Mouse (Mus musculus) E14TG2a.4 (cell line): ENCODE results near the gene Gm21987.

Source experiments
- CTCF ChIP-seq: conservative IDR thresholded peaks from 2 replicates; pipeline ENCODE4 v1.5.1; 2014; ENCODE audit warnings: low read length
- NANOG ChIP-seq: IDR thresholded peaks from 2 replicates; pipeline ENCODE4 v1.6.1; 2014; ENCODE audit warnings: borderline replicate concordance, low read length, mixed read lengths
- POU5F1 ChIP-seq: IDR thresholded peaks from 2 replicates; pipeline ENCODE4 v1.6.1; 2014; ENCODE audit warnings: low read length, borderline replicate concordance

DNA sequence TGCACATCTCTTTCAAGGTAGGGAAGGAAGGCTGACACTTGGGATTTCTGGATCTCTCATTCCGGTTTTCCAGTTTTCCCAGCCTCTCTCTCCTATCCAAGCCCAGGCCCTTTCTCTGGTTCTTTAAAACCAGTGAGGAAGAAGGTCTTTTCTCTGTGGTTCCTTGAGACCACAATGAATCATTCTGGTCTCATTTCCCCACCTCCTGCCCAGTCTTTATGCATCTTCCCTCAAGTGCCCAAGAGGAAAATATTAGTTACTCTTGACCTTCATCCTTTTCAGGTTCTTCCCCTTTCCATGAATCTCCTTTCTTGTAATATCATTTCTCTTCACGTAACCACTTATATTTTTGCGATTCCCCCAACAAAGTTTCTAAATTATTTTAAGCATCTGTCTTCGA, 38.9 kb downstream of the Gm21987 start:
- TF ChIP-seq CTCF: no peak
- TF ChIP-seq POU5F1: no peak
- no peak for TF ChIP-seq NANOG
